Mouse (Mus musculus) liver, postnatal 0 days (tissue): ENCODE results near the gene Cdh19.

Source experiments
- CTCF ChIP-seq: sonication (generic); IDR thresholded peaks from 2 replicates; pipeline ENCODE4 v1.5.1; 2016; ENCODE audit warnings: antibody characterized with exemption, low read depth
- EP300 ChIP-seq: IDR thresholded peaks from 2 replicates; pipeline ENCODE4 v1.6.1; 2016; ENCODE audit warnings: antibody characterized with exemption, low read depth, mild to moderate bottlenecking

DNA sequence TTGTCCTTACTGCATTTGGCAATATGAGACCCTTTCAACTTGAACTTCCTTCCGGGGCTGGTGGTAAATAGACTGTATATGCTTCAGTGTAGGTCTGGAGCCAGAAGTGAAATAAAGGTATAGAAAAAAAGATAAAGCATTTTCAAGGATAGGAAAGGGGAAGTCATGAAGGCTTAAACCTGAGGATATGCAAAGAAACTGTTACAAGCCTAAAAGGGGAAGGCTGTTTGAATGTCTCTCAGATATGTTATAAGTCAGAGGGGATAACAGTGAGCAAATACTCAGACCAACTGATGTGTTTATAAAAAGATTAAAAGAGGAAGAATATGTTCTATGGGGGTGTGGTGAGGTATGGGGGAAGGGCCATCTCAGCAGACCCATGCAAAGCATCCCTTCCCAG, 68.2 kb downstream of the Cdh19 start:
- no peak for TF ChIP-seq EP300
- no peak for TF ChIP-seq CTCF
